Mouse (Mus musculus) urinary bladder, adult 2 months (tissue): ENCODE results near the gene Gfra4. TPM values are rescaled to one million over a fixed set of nuclear protein-coding genes. Genes with fewer than 3 reads are reported as not detected.

Experiments
- polyA plus RNA-seq: library from polyadenylated mRNA; depleted of rRNA; stranded (reverse); fragments of >200 nt; gene quantifications from 2 replicates; pipeline ENCODE4 v1.2.3, GENCODE M21; 2012; rRNA removed

Gene Gfra4
- polyA plus RNA-seq, 1 experiment: 138 TPM

Other genes starting within 250 kb of the Gfra4 start
- gene 4930402H24Rik, start 136.7 kb downstream of the Gfra4 start, polyA plus RNA-seq: 46.6 and 46.9 TPM in 2 replicates
- gene Atrn, start 136.6 kb downstream of the Gfra4 start, polyA plus RNA-seq: 94.2 and 104 TPM in 2 replicates
- 256 and 287 TPM in 2 replicates for gene Adam33, start 20.7 kb upstream of the Gfra4 start, polyA plus RNA-seq
- gene Siglec1, start 43.7 kb upstream of the Gfra4 start, polyA plus RNA-seq: 7.6 and 8.7 TPM in 2 replicates
- 33.1 and 34.8 TPM in 2 replicates for gene Hspa12b, start 84.2 kb upstream of the Gfra4 start, polyA plus RNA-seq
- not detected in 2 replicates for gene Gm11037, start 90.4 kb upstream of the Gfra4 start, polyA plus RNA-seq
- 51.9 and 54.5 TPM in 2 replicates for gene 1700037H04Rik, start 117.0 kb upstream of the Gfra4 start, polyA plus RNA-seq
- 60.4 and 94.3 TPM in 2 replicates for gene Cenpb, start 137.0 kb upstream of the Gfra4 start, polyA plus RNA-seq
- 38.9 and 39.3 TPM in 2 replicates for gene Cdc25b, start 143.9 kb upstream of the Gfra4 start, polyA plus RNA-seq
- 10.3 and 12.4 TPM in 2 replicates for gene Spef1, start 144.2 kb upstream of the Gfra4 start, polyA plus RNA-seq
- 40.0 and 44.7 TPM in 2 replicates for gene Ap5s1, start 164.0 kb upstream of the Gfra4 start, polyA plus RNA-seq
- gene Mavs, start 191.0 kb upstream of the Gfra4 start, polyA plus RNA-seq: 47.2 and 50.2 TPM in 2 replicates
- 27.0 and 33.0 TPM in 2 replicates for gene Pank2, start 219.4 kb upstream of the Gfra4 start, polyA plus RNA-seq